Mouse (Mus musculus): ENCODE data around the gene Phf11b. TPM values are rescaled to one million over a fixed set of nuclear protein-coding genes. Genes with fewer than 3 reads are reported as not detected.
"Not testable (repeated sequence)": the region's sequence is repeated elsewhere in the genome, so short reads cannot be mapped to it uniquely, and the experiment has no call there.

The Phf11b gene
- total RNA-seq (2012; rRNA removed) = 0.18 TPM in 1 of 2 replicates, not detected in the other

DNA sequence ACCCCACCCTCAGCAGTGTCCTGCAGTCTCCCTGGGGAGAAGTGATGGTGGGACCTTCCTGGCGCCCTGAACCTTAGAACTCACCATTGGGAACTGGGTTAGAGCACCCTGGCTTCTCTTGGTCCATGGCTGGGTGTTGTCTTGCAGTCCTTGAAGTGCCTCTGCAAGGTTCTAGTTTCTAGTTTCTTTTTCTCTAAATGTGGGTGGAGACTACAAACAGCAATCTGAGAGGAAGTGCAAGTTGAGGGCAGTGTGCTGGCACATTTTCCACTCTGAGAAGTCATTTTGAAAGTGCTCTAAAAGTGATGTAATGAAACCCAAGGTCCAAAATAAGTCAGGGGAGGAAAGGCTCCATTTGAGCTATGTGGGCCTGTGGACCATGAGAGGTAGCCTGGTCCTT, at the start of gene Phf11b:
TSS of gene Phf11b (minus strand) at position 163 of the 400 bp plus-strand sequence.
- H3K9me3 ChIP-seq (ENCODE audit: control insufficient read depth, insufficient read depth, low read depth, low read length); H3K4me3 ChIP-seq (ENCODE audit: insufficient read depth in 1 of 2, low read depth in 1 of 2, low read length in 2 of 2, poor library complexity in 1 of 2, severe bottlenecking in 1 of 2); H3K27ac ChIP-seq (ENCODE audit: insufficient read depth, low read depth, low read length, poor library complexity, severe bottlenecking); H3K9ac ChIP-seq (ENCODE audit: insufficient read depth, low read depth, low read length, poor library complexity, severe bottlenecking); in situ Hi-C loops (cut with MboI; ENCODE audit: low sequenced_read_pairs in 2 of 2, unreplicated experiment in 2 of 2); DNase-seq (ENCODE audit: low read depth, low spot score); H3K4me1 ChIP-seq (ENCODE audit: control insufficient read depth in 2 of 2, insufficient read depth in 2 of 2, low read length in 2 of 2, poor library complexity in 1 of 2); H3K36me3 ChIP-seq (ENCODE audit: control insufficient read depth, insufficient read depth, low read length, poor library complexity, severe bottlenecking): not testable (repeated sequence)

DNA sequence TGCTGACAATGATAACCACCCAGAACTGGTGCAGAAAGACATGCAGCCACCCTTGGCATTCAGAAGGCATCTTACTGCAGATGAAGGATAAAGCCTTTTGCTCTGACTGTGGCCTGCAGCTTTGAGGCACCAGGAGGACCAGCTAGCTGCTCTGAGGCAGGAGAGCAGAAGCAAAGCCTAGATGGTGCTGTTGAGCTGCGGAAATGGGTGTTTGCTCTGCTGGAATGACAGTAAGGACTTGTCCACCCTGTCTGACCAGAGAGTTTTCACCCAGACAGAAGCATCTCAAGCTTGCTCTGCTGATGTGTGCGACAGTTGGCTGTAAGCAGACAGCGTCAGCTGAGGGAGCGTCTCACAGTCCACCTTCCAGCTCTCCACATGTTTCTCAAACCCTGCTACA, 49.0 kb upstream of the Phf11b start:
- DNase-seq (ENCODE audit: low read depth, low spot score); H3K4me1 ChIP-seq (ENCODE audit: control insufficient read depth in 2 of 2, insufficient read depth in 2 of 2, low read length in 2 of 2, poor library complexity in 1 of 2); in situ Hi-C loops (cut with MboI; ENCODE audit: low sequenced_read_pairs in 2 of 2, unreplicated experiment in 2 of 2); H3K9me3 ChIP-seq (ENCODE audit: control insufficient read depth, insufficient read depth, low read depth, low read length); H3K4me3 ChIP-seq (ENCODE audit: insufficient read depth in 1 of 2, low read depth in 1 of 2, low read length in 2 of 2, poor library complexity in 1 of 2, severe bottlenecking in 1 of 2); H3K27ac ChIP-seq (ENCODE audit: insufficient read depth, low read depth, low read length, poor library complexity, severe bottlenecking); H3K36me3 ChIP-seq (ENCODE audit: control insufficient read depth, insufficient read depth, low read length, poor library complexity, severe bottlenecking); H3K9ac ChIP-seq (ENCODE audit: insufficient read depth, low read depth, low read length, poor library complexity, severe bottlenecking): not testable (repeated sequence)

DNA sequence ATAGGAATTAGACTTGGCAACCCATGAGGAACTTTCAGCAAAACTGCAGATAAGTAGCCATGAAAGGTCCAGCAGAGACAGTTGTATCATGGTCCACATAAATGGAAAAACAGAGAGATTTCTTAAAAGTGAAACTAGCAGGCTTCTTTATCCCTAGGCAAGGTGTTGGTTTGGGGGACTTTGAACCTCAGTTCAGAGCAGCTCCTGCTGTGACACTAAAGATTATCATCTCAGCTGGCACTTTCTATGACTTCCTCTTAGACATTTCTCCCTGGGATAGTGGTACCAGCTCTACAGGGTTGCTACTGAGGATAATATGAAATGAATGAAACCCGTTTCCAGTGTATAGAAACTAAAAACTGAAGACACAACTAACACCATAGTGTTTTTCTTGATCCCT, 48.4 kb upstream of the Phf11b start:
- TF ChIP-seq MAFK (IDR thresholded peaks at IDR 0.05; ENCODE audit: insufficient read depth, low read depth, low read length) (no peak), HCFC1 (IDR thresholded peaks at IDR 0.05; ENCODE audit: borderline replicate concordance, insufficient read depth, low read length) (no peak), ZC3H11A (IDR thresholded peaks at IDR 0.05; ENCODE audit: borderline replicate concordance, low read depth, low read length) (no peak), ZNF384 (IDR thresholded peaks at IDR 0.05; ENCODE audit: low read depth, low read length) (no peak), CHD2 (IDR thresholded peaks at IDR 0.05; ENCODE audit: low read depth, low read length) (no peak)
- in situ Hi-C loops (cut with MboI; ENCODE audit: low sequenced_read_pairs in 2 of 2, unreplicated experiment in 2 of 2) = no loop called here
- Histone ChIP-seq H3K4me3 (ENCODE audit: insufficient read depth in 1 of 2, low read depth in 1 of 2, low read length in 2 of 2, poor library complexity in 1 of 2, severe bottlenecking in 1 of 2) (no peak overlapping the region), H3K9ac (ENCODE audit: insufficient read depth, low read depth, low read length, poor library complexity, severe bottlenecking) (no peak overlapping the region), H3K36me3 (ENCODE audit: control insufficient read depth, insufficient read depth, low read length, poor library complexity, severe bottlenecking) (no peaks in the 10 kb centered on the region), H3K27ac (ENCODE audit: insufficient read depth, low read depth, low read length, poor library complexity, severe bottlenecking) (no peak overlapping the region), H3K4me1 (ENCODE audit: control insufficient read depth in 2 of 2, insufficient read depth in 2 of 2, low read length in 2 of 2, poor library complexity in 1 of 2) (no peaks in the 10 kb centered on the region), H3K9me3 (ENCODE audit: control insufficient read depth, insufficient read depth, low read depth, low read length) (no peaks in the 10 kb centered on the region)
- DNase-seq (ENCODE audit: low read depth, low spot score) = no peak

DNA sequence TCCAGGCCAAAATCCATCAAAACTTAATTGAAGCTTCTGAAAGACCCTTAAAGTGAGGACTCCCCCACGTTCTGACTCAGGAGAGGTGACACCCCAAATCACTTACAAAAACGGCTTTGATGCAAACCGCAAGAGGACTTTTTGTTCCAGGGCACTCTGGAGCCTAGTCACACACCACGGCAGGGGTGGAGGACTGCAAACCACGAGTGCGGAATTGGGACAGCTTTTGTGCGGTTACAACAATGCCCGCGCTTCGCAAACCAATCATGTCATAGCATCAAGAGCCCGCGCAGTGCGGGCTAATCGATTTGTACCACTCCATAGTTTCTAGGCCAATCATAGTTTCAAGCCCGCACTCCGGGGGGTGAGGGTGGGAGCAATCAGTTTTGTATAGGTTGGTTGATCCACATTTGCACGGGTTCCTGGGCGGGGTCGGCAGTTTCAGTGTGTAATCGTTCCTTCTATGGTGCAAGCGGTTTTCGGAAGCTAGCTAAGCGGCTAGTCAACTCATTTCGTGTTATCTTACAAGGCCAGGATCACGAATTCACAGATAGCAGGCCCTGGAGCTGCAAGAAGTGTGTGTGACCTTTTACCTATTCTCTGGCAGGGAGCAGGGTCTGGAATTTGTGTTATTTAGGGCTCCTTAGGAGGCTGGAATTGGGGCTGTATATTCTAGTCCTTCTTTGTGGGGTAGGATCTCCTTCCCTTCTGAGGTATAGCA, 29.4 kb upstream of the Phf11b start:
- peak; percentile 97 for DNase-seq (ENCODE audit: low read depth, low spot score)
- peaks cover 3 to 4% of the 10 kb centered on the region in 2 experiments; a peak in 2 of 4 replicates for H3K4me1 ChIP-seq (ENCODE audit: control insufficient read depth in 2 of 2, insufficient read depth in 2 of 2, low read length in 2 of 2, poor library complexity in 1 of 2)
- no peaks in the 10 kb centered on the region; the same call in 1 of the 2 replicates for H3K36me3 ChIP-seq (ENCODE audit: control insufficient read depth, insufficient read depth, low read length, poor library complexity, severe bottlenecking)
- peak overlapping the region; percentile 37; the same call in 1 of the 2 replicates for H3K27ac ChIP-seq (ENCODE audit: insufficient read depth, low read depth, low read length, poor library complexity, severe bottlenecking)
- no peak for TF ChIP-seq ZNF384 (IDR thresholded peaks at IDR 0.05; ENCODE audit: low read depth, low read length)
- TF ChIP-seq HCFC1 (IDR thresholded peaks at IDR 0.05; ENCODE audit: borderline replicate concordance, insufficient read depth, low read length) = no peak
- H3K4me3 ChIP-seq (ENCODE audit: insufficient read depth in 1 of 2, low read depth in 1 of 2, low read length in 2 of 2, poor library complexity in 1 of 2, severe bottlenecking in 1 of 2) = peak overlapping the region; percentile 49 to 66
- peak overlapping the region; percentile 76 for H3K9ac ChIP-seq (ENCODE audit: insufficient read depth, low read depth, low read length, poor library complexity, severe bottlenecking)
- no peaks in the 10 kb centered on the region for H3K9me3 ChIP-seq (ENCODE audit: control insufficient read depth, insufficient read depth, low read depth, low read length)
- in situ Hi-C loops (cut with MboI; ENCODE audit: low sequenced_read_pairs in 2 of 2, unreplicated experiment in 2 of 2) = no loop called here

DNA sequence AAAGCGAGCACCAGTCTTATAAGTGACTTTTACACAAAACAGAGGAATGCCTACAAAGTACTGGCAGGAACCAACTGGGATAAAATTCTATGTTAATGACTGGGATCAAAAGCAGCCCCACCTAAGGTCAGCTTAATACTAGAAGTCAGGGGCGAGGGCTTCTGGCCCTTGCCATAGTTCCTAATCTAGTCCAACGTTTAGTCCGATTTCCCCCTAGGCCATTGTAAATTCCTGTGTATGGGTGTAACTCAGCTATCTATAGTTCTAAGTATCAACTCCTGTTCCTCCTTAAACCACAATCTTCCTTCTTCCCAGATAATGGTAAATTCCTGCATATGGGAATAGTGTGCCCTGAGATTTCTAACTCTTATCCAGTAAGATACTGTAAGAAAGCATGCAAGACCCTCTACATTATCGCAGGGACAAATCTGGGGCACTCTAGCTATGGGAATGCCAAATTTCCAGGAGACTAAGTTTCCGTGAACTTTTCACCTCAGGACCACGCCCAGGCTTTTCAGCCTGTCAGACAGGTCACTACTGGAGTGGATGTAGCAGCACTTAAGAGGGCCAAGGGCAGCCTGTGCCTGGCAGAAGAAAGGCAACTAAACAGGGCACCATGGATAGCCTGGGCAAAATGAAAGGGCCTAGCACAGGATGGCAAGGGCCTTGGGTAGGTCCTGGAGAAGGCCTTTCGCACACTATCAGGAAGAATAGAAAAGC, 25.4 kb upstream of the Phf11b start:
- no peak overlapping the region for H3K4me3 ChIP-seq (ENCODE audit: insufficient read depth in 1 of 2, low read depth in 1 of 2, low read length in 2 of 2, poor library complexity in 1 of 2, severe bottlenecking in 1 of 2)
- peak; percentile 59 for DNase-seq (ENCODE audit: low read depth, low spot score)

More for the DNA sequence above, 25.4 kb upstream of the Phf11b start:
- in situ Hi-C loops (cut with MboI; ENCODE audit: low sequenced_read_pairs in 2 of 2, unreplicated experiment in 2 of 2) = no loop called here
- Histone ChIP-seq H3K9me3 (ENCODE audit: control insufficient read depth, insufficient read depth, low read depth, low read length) (no peaks in the 10 kb centered on the region), H3K27ac (ENCODE audit: insufficient read depth, low read depth, low read length, poor library complexity, severe bottlenecking) (peak overlapping the region; percentile 71; the same call in 1 of the 2 replicates), H3K4me1 (ENCODE audit: control insufficient read depth in 2 of 2, insufficient read depth in 2 of 2, low read length in 2 of 2, poor library complexity in 1 of 2) (peaks cover 4 to 5% of the 10 kb centered on the region in 2 experiments; a peak in 3 of 4 replicates), H3K36me3 (ENCODE audit: control insufficient read depth, insufficient read depth, low read length, poor library complexity, severe bottlenecking) (no peaks in the 10 kb centered on the region; the same call in 1 of the 2 replicates), H3K9ac (ENCODE audit: insufficient read depth, low read depth, low read length, poor library complexity, severe bottlenecking) (peak overlapping the region; percentile 43; the same call in 1 of the 2 replicates)
- no peak for TF ChIP-seq MAFK (IDR thresholded peaks at IDR 0.05; ENCODE audit: insufficient read depth, low read depth, low read length)
- no peak for TF ChIP-seq ZNF384 (IDR thresholded peaks at IDR 0.05; ENCODE audit: low read depth, low read length)
- no peak for TF ChIP-seq ZC3H11A (IDR thresholded peaks at IDR 0.05; ENCODE audit: borderline replicate concordance, low read depth, low read length)
- TF ChIP-seq HCFC1 (IDR thresholded peaks at IDR 0.05; ENCODE audit: borderline replicate concordance, insufficient read depth, low read length) = no peak
- TF ChIP-seq CHD2 (IDR thresholded peaks at IDR 0.05; ENCODE audit: low read depth, low read length) = no peak

Data from ES-E14 (cell line).